Mouse (Mus musculus) embryonic facial prominence, embryonic 15.5 days (tissue): ENCODE results near the gene Hsp90b1. TPM values are rescaled to one million over a fixed set of nuclear protein-coding genes. Genes with fewer than 3 reads are reported as not detected.

ENCODE experiments used
- microRNA-seq: library from miRNA; unstranded; fragments of <30 nt; microRNA quantifications from one replicate; pipeline ENCODE4, GENCODE M21; 2016; ENCODE audit warnings: borderline number of aligned reads
- polyA plus RNA-seq: library from polyadenylated mRNA; unstranded; fragments of >200 nt; fragmentation: Nextera tagmentation; extraction: Ambion mirVana; gene quantifications from 2 replicates; pipeline ENCODE4 v1.2.1, GENCODE M21; 2015

Gene Hsp90b1
- polyA plus RNA-seq, 1 experiment from 2014 or later = 610 TPM

Small RNAs within 50 kb of the gene (microRNA-seq; reads per million reads assigned to microRNA genes)
- 2.1 reads per million, percentile 7 among the genes with 10 or more reads in this experiment for gene Gm25745

Other genes starting within 250 kb of the Hsp90b1 start
- 2.1 and 2.6 TPM in 2 replicates for gene Syn3, start 206.6 kb downstream of the Hsp90b1 start, polyA plus RNA-seq
- gene Ttc41, start 302 bp upstream of the Hsp90b1 start, polyA plus RNA-seq = 1.00 and 1.3 TPM in 2 replicates
- not detected in 2 replicates for gene Gm49358, start 58.5 kb upstream of the Hsp90b1 start, polyA plus RNA-seq
- 1.5 and 1.6 TPM in 2 replicates for gene Nt5dc3, start 73.5 kb upstream of the Hsp90b1 start, polyA plus RNA-seq